Mouse (Mus musculus): ENCODE measurements around the gene Zswim3. TPM values are rescaled to one million over a fixed set of nuclear protein-coding genes. Genes with fewer than 3 reads are reported as not detected.

Gene Zswim3
- polyA plus RNA-seq, 1 experiment = 2.2 TPM

- TF ChIP-seq CTCF (conservative IDR thresholded peaks at IDR 0.05; ENCODE audit: insufficient read depth, insufficient read length, low read depth, low read length) = no peak
- peak; percentile 91 for TF ChIP-seq POLR2A (IDR thresholded peaks at IDR 0.05; ENCODE audit: low read depth, low read length)
- peak within 1 kb of the TSS; percentile 70 for H3K4me3 ChIP-seq (ENCODE audit: insufficient read depth, low read depth, low read length)
- WGBS = 1% methylated on average over 32 of the region's 32 CpGs
Observed at GRCm38 (mm10) chr2:164822636-164823165, 17.8 kb downstream of the Zswim3 start, which contains the start of gene Zswim1. Zswim1 (plus strand) TSS chr2:164822686.

GRCm38 (mm10) chr2:164823181-164823585, 18.3 kb downstream of the Zswim3 start:
- Histone ChIP-seq H3K4me1 (ENCODE audit: control insufficient read depth, insufficient read depth, low read length) (no peaks in the 10 kb centered on the region; the same call in 1 of the 2 replicates), H3K4me3 (ENCODE audit: insufficient read depth, low read depth, low read length) (peak overlapping the region; percentile 70), H3K36me3 (ENCODE audit: control insufficient read depth, insufficient read depth, low read length) (peaks cover 3% of the 10 kb centered on the region; the same call in 1 of the 2 replicates), H3K27ac (ENCODE audit: insufficient read depth, low read depth, low read length) (peak overlapping the region; percentile 33; the same call in 1 of the 2 replicates), H3K27me3 (replicated peaks; ENCODE audit: control insufficient read depth, insufficient read depth, low read length) (no peaks in the 10 kb centered on the region)
- 0% methylated on average over 10 of the region's 10 CpGs for WGBS
- DNase-seq = peak; percentile 51
- TF ChIP-seq CTCF (conservative IDR thresholded peaks at IDR 0.05; ENCODE audit: insufficient read depth, insufficient read length, low read depth, low read length) = no peak
- no peak for TF ChIP-seq POLR2A (IDR thresholded peaks at IDR 0.05; ENCODE audit: low read depth, low read length)

More at GRCm38 (mm10) chr2:164822636-164823165, 17.8 kb downstream of the Zswim3 start, which contains the start of gene Zswim1:
- Histone ChIP-seq H3K4me1 (ENCODE audit: control insufficient read depth, insufficient read depth, low read length) (no peaks in the 10 kb centered on the region; the same call in 1 of the 2 replicates), H3K36me3 (ENCODE audit: control insufficient read depth, insufficient read depth, low read length) (peaks cover 3% of the 10 kb centered on the region; the same call in 1 of the 2 replicates), H3K27ac (ENCODE audit: insufficient read depth, low read depth, low read length) (peak within 1 kb of the TSS; percentile 33; the same call in 1 of the 2 replicates), H3K27me3 (replicated peaks; ENCODE audit: control insufficient read depth, insufficient read depth, low read length) (no peaks in the 10 kb centered on the region)
- DNase-seq = peak; percentile 100

DNA sequence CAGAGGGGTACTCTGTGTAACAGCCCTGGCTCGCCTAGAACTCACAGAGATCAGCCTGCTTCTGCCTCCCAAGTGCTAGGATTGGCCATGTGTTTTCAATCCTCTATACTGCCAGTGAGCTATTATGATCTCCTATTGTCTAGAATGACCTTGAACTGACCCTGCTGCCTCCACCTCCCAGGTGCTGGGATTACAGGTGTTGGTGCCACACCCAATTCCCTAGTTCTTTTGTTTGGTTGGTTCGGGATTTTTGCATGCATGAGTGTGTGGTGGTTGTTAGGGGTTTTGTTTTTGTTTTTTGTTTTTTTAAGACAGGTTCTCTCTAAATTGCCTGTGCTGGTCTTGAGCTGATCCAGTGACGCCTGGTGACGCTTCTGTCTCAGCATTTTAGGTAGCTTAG, 19.1 kb downstream of the Zswim3 start:
- Histone ChIP-seq H3K36me3 (ENCODE audit: control insufficient read depth, insufficient read depth, low read length) (peaks cover 3% of the 10 kb centered on the region; the same call in 1 of the 2 replicates), H3K27me3 (replicated peaks; ENCODE audit: control insufficient read depth, insufficient read depth, low read length) (no peaks in the 10 kb centered on the region), H3K4me3 (ENCODE audit: insufficient read depth, low read depth, low read length) (no peak overlapping the region), H3K27ac (ENCODE audit: insufficient read depth, low read depth, low read length) (no peak overlapping the region), H3K4me1 (ENCODE audit: control insufficient read depth, insufficient read depth, low read length) (no peaks in the 10 kb centered on the region; the same call in 1 of the 2 replicates)
- WGBS = 87% methylated on average over 4 of the region's 4 CpGs
- DNase-seq = no peak
- TF ChIP-seq CTCF (conservative IDR thresholded peaks at IDR 0.05; ENCODE audit: insufficient read depth, insufficient read length, low read depth, low read length) = no peak
- TF ChIP-seq POLR2A (IDR thresholded peaks at IDR 0.05; ENCODE audit: low read depth, low read length) = no peak

DNA sequence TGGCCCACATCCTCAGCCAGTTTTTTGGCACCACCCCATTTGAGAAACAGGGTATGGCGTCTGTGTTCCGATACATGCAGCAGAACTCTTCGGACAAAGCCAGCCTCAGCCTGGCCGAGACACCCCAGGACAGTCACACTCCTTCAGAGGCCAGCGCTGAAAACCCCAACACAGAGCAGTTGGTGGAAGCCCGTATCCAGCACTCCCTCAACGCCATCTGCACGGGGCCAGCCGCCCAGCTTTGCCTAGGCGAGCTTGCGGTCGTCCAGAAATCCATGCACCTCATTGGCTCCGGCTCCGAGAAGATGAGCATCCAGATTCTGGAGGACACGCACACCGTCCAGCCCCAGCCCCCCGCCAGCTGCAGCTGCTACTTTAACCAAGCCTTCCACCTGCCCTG, 20.6 kb downstream of the Zswim3 start:
- TF ChIP-seq CTCF (conservative IDR thresholded peaks at IDR 0.05; ENCODE audit: insufficient read depth, insufficient read length, low read depth, low read length) (no peak), POLR2A (IDR thresholded peaks at IDR 0.05; ENCODE audit: low read depth, low read length) (no peak)
- 97% methylated on average over 17 of the region's 17 CpGs for WGBS
- Histone ChIP-seq H3K4me1 (ENCODE audit: control insufficient read depth, insufficient read depth, low read length) (no peaks in the 10 kb centered on the region; the same call in 1 of the 2 replicates), H3K27me3 (replicated peaks; ENCODE audit: control insufficient read depth, insufficient read depth, low read length) (no peaks in the 10 kb centered on the region), H3K36me3 (ENCODE audit: control insufficient read depth, insufficient read depth, low read length) (peaks cover 3% of the 10 kb centered on the region; the same call in 1 of the 2 replicates), H3K4me3 (ENCODE audit: insufficient read depth, low read depth, low read length) (no peak overlapping the region), H3K27ac (ENCODE audit: insufficient read depth, low read depth, low read length) (no peak overlapping the region)
- DNase-seq = no peak

DNA sequence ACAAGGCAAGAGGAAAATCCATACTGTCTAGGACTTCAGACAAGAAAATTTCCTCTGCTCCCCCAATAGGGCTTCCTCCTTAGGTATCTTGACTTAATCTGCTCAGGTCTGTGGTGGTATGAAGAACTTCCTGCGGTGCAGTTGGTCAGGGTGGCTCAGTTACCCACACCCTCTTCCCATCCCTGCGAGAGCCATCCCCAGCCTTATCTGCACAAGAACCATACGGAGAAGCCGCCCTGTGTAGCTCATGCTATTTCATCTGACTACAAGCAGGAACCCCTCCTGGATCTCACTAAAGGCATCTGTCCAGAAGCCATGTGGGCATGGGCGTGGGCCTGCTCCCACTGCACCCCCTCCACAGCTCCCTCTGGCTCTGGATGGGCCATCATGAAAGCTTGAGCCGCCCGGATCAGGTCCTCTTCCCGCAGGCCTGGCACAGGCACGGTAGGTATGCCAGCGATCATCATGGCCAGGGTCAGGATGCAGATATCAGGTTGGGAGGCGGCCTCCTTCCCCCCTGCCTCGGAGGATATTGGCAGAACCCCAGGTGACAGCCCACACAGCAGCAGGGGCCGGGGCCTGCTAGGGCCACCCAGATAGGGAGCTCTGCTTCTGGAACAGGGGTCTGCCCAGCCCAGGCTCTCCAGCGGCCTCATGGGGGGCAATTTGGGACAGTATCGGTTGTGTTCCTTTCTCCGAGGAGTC, 22.4 kb downstream of the Zswim3 start:
- TF ChIP-seq CTCF (conservative IDR thresholded peaks at IDR 0.05; ENCODE audit: insufficient read depth, insufficient read length, low read depth, low read length) = no peak
- TF ChIP-seq POLR2A (IDR thresholded peaks at IDR 0.05; ENCODE audit: low read depth, low read length) = no peak
- WGBS = 83% methylated on average over 16 of the region's 16 CpGs

GRCm38 (mm10) chr2:164828437-164828836, 23.5 kb downstream of the Zswim3 start, which contains the start of gene Spata25:
Spata25 (minus strand) TSS chr2:164828537.
- TF ChIP-seq POLR2A (IDR thresholded peaks at IDR 0.05; ENCODE audit: low read depth, low read length) = no peak
- no peaks in the 10 kb centered on the region for H3K27me3 ChIP-seq (replicated peaks; ENCODE audit: control insufficient read depth, insufficient read depth, low read length)
- H3K4me1 ChIP-seq (ENCODE audit: control insufficient read depth, insufficient read depth, low read length) = no peaks in the 10 kb centered on the region; the same call in 1 of the 2 replicates
- H3K36me3 ChIP-seq (ENCODE audit: control insufficient read depth, insufficient read depth, low read length) = peaks cover 3% of the 10 kb centered on the region; the same call in 1 of the 2 replicates
- H3K4me3 ChIP-seq (ENCODE audit: insufficient read depth, low read depth, low read length) = no peak within 1 kb of the TSS
- H3K27ac ChIP-seq (ENCODE audit: insufficient read depth, low read depth, low read length) = no peak within 1 kb of the TSS
- WGBS = 92% methylated on average over 6 of the region's 6 CpGs
- DNase-seq = no peak

More for the DNA sequence above, 22.4 kb downstream of the Zswim3 start:
- Histone ChIP-seq H3K4me1 (ENCODE audit: control insufficient read depth, insufficient read depth, low read length) (no peaks in the 10 kb centered on the region; the same call in 1 of the 2 replicates), H3K27ac (ENCODE audit: insufficient read depth, low read depth, low read length) (no peak overlapping the region), H3K36me3 (ENCODE audit: control insufficient read depth, insufficient read depth, low read length) (peaks cover 3% of the 10 kb centered on the region; the same call in 1 of the 2 replicates), H3K27me3 (replicated peaks; ENCODE audit: control insufficient read depth, insufficient read depth, low read length) (no peaks in the 10 kb centered on the region), H3K4me3 (ENCODE audit: insufficient read depth, low read depth, low read length) (no peak overlapping the region)
- no peak for DNase-seq

GRCm38 (mm10) chr2:164829090-164829489, 24.2 kb downstream of the Zswim3 start:
- TF ChIP-seq CTCF (conservative IDR thresholded peaks at IDR 0.05; ENCODE audit: insufficient read depth, insufficient read length, low read depth, low read length) (no peak), POLR2A (IDR thresholded peaks at IDR 0.05; ENCODE audit: low read depth, low read length) (no peak)
- Histone ChIP-seq H3K36me3 (ENCODE audit: control insufficient read depth, insufficient read depth, low read length) (peaks cover 3% of the 10 kb centered on the region; the same call in 1 of the 2 replicates), H3K27me3 (replicated peaks; ENCODE audit: control insufficient read depth, insufficient read depth, low read length) (no peaks in the 10 kb centered on the region), H3K4me3 (ENCODE audit: insufficient read depth, low read depth, low read length) (no peak overlapping the region), H3K27ac (ENCODE audit: insufficient read depth, low read depth, low read length) (no peak overlapping the region), H3K4me1 (ENCODE audit: control insufficient read depth, insufficient read depth, low read length) (no peaks in the 10 kb centered on the region)
- 98% methylated on average over 1 of the region's 1 CpGs for WGBS
- no peak for DNase-seq
